Mouse (Mus musculus): ENCODE data around the gene Kat6b.

Gene Kat6b

GRCm38 (mm10) chr14:21522312-21522978 is 41.2 kb downstream of the Kat6b start:
- in situ Hi-C loops (cut with MboI, MseI): loop anchor here (25.0 kb wide), 1 partner anchor 1560 kb away; no protein-coding TSS in a partner anchor

- in situ Hi-C loops (cut with MboI, MseI): loop anchor here (25.0 kb wide), 1 partner anchor 1561 kb away; no protein-coding TSS in a partner anchor
These were observed 42.0 kb downstream of the Kat6b start for GRCm38 (mm10) chr14:21523234-21523633.

GRCm38 (mm10) chr14:21523851-21524441 is 42.7 kb downstream of the Kat6b start:
- in situ Hi-C loops (cut with MboI, MseI): loop anchor here (25.0 kb wide), 1 partner anchor 1562 kb away; no protein-coding TSS in a partner anchor

- in situ Hi-C loops (cut with MboI, MseI): no loop called here
These were observed 44.4 kb downstream of the Kat6b start for GRCm38 (mm10) chr14:21525674-21526073.

- in situ Hi-C loops (cut with MboI, MseI): no loop called here
These were observed 52.3 kb downstream of the Kat6b start for GRCm38 (mm10) chr14:21533566-21533965.

GRCm38 (mm10) chr14:21534066-21534465 is 52.8 kb downstream of the Kat6b start:
- in situ Hi-C loops (cut with MboI, MseI): no loop called here

- in situ Hi-C loops (cut with MboI, MseI): loop anchor here (5.0 kb wide), 1 partner anchor 83 kb away; no protein-coding TSS in a partner anchor
These were observed 53.5 kb downstream of the Kat6b start for GRCm38 (mm10) chr14:21534542-21535272.

- in situ Hi-C loops (cut with MboI, MseI): loop anchor here (5.0 kb wide), 1 partner anchor 81 kb away; no protein-coding TSS in a partner anchor
These were observed 55.4 kb downstream of the Kat6b start for GRCm38 (mm10) chr14:21536485-21537181.

GRCm38 (mm10) chr14:21537838-21538237 is 56.6 kb downstream of the Kat6b start:
- in situ Hi-C loops (cut with MboI, MseI): loop anchor here (5.0 kb wide), 1 partner anchor 79 kb away; no protein-coding TSS in a partner anchor

GRCm38 (mm10) chr14:21539731-21540130 is 58.5 kb downstream of the Kat6b start:
- in situ Hi-C loops (cut with MboI, MseI): loop anchor here (5.0 kb wide), 1 partner anchor 78 kb away; no protein-coding TSS in a partner anchor

GRCm38 (mm10) chr14:21540361-21540760 is 59.1 kb downstream of the Kat6b start:
- in situ Hi-C loops (cut with MboI, MseI): no loop called here

GRCm38 (mm10) chr14:21545529-21545928 is 64.3 kb downstream of the Kat6b start:
- in situ Hi-C loops (cut with MboI, MseI): no loop called here

- in situ Hi-C loops (cut with MboI, MseI): no loop called here
These were observed 65.1 kb downstream of the Kat6b start for GRCm38 (mm10) chr14:21546351-21546750.

- in situ Hi-C loops (cut with MboI, MseI): no loop called here
These were observed 66.1 kb downstream of the Kat6b start for GRCm38 (mm10) chr14:21547297-21547696.

GRCm38 (mm10) chr14:21547965-21548364 is 66.7 kb downstream of the Kat6b start:
- in situ Hi-C loops (cut with MboI, MseI): no loop called here

- in situ Hi-C loops (cut with MboI, MseI): no loop called here
These were observed 67.8 kb downstream of the Kat6b start for GRCm38 (mm10) chr14:21548952-21549607.

GRCm38 (mm10) chr14:21549608-21550115 is 68.4 kb downstream of the Kat6b start:
- in situ Hi-C loops (cut with MboI, MseI): no loop called here

- in situ Hi-C loops (cut with MboI, MseI): no loop called here
These were observed 69.3 kb downstream of the Kat6b start for GRCm38 (mm10) chr14:21550576-21550975.

GRCm38 (mm10) chr14:21551655-21552054 is 70.4 kb downstream of the Kat6b start:
- in situ Hi-C loops (cut with MboI, MseI): no loop called here

GRCm38 (mm10) chr14:21552958-21553357 is 71.7 kb downstream of the Kat6b start:
- in situ Hi-C loops (cut with MboI, MseI): no loop called here

GRCm38 (mm10) chr14:21554046-21554445 is 72.8 kb downstream of the Kat6b start:
- in situ Hi-C loops (cut with MboI, MseI): no loop called here

Data from regulatory T cell (primary cell).